Mouse (Mus musculus): ENCODE results near the gene Nthl1.
"Not testable (repeated sequence)": the region's sequence is repeated elsewhere in the genome, so short reads cannot be mapped to it uniquely, and the experiment has no call there.

The Nthl1 gene

DNA sequence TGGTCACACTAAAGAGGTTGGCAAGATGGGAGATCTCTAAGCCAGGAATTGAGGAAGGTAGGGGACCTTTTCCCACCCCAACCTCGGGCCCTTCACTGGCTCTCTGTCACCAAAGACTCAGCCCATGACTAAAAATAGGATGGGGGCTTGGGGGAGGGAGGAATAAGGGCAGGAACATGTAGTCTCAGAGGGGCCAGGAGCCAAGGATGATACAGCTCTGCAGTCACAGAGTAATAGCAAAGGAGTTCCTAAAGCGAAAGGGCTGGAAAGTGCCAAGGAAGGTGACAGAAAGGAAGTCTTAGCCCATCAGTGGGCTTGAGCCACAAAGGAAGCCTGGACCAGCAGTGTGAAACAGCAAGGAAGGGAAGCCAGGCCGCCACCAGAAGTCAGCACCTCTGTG is 19.4 kb downstream of the Nthl1 start:
- no peak for DNase-seq

DNA sequence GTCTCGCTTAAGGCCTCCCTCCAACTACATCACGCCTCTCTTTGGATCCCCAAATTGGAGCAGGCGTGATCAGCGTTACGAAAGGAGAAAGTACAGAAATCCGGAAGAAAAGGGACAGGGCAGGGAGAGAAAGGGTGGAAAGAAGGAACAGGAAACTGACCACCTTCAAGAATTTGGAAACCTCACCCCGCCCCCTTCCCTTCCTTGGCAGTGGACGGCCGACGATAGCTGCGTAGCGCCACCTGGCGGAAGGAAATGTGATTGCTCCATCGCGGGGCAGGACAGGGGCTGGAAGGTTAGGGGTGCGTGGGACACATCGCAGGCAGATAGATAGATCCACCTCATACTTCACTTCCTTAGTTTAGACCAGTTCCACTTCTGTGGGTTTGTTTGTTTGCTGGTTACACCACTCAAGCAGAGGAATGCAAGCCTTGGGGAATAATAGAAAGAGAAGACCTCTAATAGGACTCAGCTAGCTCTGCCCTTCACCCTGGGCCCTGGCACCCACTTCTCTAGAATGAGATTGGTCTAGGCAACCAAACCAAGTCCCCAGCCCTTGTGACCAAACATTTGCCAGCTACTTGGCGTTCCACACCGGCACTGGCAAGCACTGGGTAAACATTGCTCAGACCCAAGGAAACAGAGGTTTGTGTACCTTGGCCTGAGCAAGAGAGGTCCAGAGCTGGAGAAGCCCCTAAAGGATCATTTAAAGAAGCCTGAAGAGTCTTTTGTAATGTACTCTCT is 21.7 kb downstream of the Nthl1 start:
- DNase-seq = no peak

DNA sequence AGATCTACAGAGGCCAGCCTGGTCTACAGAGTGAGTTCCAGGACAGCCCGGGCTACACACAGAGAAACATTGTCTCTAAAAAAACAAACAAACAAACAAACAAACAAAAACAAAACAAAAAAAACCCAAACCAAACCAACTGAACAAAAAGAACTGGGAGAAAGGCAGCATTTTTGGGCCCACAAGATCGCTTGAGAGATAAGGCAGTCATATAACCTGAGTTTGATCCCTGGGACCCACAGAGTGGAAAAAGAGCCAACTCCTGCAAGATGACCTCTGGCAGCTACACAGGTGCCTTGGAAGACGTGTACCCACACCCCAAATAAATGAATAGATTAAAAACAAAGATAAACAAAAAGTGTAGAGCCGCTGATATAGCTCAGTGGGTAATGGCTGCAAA is 22.5 kb downstream of the Nthl1 start:
- no peak for DNase-seq

DNA sequence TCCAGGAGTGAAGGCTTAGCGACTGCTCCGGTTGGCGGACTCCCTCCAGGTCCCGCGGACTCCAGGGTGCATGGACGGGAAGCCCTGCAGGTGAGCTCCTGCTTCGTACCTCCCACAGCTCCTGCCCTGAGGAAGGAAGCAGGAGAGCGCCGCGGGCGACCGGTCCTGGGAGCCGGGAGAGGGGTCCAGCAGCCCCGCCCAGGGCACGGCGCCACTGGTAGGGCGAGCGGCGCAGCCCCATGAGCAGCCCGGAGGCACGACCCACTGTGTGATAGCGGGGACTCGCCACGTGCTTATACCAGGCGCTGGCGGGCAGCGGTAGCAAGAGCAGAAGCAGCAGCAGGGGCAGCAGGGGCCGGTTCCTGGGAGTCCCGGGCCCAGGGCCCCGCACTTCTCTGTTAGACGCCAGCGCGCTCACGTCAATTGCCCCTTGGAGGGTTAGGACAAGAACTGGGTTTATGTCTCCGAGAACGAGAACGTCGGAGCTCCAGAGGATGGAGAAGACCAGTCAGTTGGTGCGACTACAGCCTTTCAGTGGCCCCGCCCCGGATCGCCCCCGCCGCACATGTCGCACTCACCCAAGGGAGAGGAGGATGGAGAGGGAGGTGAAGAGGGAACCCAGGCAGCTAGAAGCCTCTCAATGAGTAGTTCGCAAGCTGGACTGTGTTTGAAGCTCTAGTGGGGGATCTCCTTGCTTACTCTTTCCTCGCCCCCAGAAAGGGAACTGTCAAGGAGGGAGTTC is 25.7 kb downstream of the Nthl1 start, which contains the start of gene Npw:
TSS of gene Npw (minus strand) at position 441 of the 742 bp plus-strand sequence.
- DNase-seq = no peak

- DNase-seq = not testable (repeated sequence)
Observed at GRCm38 (mm10) chr17:24667011-24667410, 34.5 kb downstream of the Nthl1 start.

- DNase-seq = no peak
Observed at GRCm38 (mm10) chr17:24667416-24667815, 34.9 kb downstream of the Nthl1 start.

DNA sequence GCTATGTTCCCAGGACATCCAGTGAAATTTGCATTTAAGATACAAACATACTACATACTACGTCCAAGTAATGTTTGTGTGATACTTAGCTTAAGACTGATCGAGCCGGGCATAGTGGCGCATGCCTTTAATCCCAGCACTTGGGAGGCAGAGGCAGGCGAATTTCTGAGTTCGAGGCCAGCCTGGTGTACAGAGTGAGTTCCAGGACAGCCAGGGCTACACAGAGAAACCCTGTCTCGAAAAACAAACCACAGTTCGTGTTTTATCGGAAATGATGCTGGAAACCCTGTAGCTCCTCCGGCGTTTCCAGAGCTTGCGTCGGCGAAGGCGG is 36.7 kb downstream of the Nthl1 start:
- DNase-seq = not testable (repeated sequence)

DNA sequence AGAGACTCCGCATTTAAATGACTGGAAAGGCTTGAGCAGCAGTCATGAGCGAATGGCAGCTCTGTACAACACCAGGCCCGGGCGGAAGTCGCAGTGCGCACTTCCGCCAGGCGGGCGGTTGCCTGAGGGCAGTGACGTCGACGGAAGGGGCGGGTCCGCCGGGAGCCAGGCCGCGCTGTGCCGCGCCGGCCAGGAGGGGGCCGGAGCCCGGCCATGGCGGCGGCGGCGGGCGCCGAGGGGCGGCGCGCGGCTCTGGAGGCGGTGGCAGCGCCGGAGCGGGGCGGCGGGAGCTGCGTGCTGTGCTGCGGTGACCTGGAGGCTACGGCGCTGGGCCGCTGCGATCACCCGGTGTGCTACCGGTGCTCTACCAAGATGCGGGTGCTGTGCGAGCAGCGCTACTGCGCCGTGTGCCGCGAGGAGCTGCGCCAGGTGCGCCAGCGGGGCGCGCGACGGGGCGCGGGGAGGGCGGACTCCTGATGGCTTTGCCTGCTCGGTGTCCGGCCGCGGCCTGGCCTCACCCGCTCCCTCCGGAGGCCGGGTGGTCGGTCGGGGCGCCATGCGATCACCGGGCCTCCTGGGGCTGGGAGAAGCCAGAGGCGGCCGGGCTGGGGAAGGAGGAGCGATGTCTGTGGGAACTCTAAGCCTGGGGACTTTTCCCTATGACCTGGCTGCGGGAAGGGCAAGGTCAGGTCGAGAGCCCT is 37.2 kb downstream of the Nthl1 start, which contains the start of gene Zfp598:
TSS of gene Zfp598 (plus strand) at position 143 of the 701 bp plus-strand sequence.
- peak; percentile 95 for DNase-seq

GRCm38 (mm10) chr17:24670246-24670844 is 37.9 kb downstream of the Nthl1 start:
- DNase-seq = no peak

- DNase-seq = no peak
Observed at GRCm38 (mm10) chr17:24671346-24671745, 38.9 kb downstream of the Nthl1 start.

DNA sequence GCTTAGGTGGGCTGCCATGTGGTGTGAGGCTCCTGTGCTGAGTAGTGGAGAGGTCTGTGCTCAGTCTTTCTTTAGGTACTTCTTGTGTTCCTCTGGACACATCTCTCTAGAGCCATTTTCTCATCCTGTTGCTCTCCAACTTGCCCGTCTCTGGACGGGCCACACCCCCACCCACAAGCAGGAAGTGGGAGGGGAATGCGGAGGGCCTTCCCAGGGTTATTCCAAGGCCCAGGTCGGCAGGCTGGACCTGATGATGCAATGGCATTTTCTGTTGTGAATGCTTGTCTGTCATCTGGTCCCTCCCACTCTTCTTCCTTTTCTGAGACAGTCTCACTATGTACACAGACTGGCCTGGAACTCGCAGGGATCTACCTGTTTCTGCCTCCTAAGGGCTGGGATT is 39.7 kb downstream of the Nthl1 start:
- DNase-seq = no peak

DNA sequence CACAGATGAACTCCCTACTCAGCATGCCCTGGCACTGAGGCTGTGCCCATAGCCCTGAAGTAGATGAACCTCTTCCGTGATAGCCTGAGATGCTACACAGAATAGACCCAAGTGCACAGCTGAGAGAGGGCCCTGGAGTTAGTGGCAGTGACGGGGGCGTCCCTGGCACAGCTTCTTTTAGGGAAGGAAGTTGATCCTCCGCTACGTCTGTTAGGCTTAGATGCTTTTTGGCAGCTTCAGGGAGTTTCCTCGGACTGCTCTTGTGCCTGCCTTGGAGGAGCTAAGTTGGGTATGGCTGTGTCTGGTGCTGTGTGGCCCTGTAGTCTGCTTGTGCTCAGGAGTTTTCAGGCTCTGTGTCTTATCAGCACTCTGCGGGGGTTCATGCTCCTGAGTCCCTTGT is 41.8 kb downstream of the Nthl1 start:
- no peak for DNase-seq

DNA sequence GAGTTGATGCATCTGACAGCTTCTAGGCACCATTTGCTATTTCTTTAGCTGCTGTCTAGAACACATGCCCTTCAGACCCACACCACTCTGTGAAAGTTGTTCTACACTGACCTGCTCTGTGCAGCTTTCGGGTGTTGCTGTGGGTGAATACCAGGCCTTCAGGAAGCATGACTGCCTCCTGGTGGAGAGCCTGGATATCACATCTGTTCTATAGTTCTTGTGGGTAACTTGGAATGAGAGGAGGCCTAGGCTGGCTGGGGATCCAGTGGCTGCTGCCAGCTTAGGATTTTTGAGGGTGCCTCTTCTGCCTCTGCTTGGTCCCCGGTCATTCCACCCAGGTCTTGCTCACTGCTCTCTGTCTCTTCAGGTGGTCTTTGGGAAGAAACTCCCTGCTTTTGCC is 43.7 kb downstream of the Nthl1 start:
- no peak for DNase-seq

DNA sequence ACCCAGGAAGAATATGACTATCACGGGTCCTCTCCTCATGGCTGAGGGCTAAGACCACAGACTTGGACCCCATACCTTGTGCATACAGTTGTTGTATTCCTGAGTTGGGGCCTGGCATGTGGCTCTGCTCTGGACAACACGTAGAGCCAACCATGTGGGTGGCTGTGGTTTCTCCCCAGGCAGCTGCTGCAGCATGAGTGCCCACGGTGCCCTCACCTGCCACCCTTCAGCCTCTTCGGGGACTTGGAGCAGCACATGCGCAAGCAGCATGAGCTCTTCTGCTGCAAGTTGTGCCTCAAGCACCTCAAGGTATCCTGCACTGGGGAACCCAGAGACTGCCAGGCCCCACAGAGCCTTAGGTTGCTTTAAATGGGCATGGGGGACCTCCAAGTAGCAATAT is 44.4 kb downstream of the Nthl1 start:
- DNase-seq = no peak

DNA sequence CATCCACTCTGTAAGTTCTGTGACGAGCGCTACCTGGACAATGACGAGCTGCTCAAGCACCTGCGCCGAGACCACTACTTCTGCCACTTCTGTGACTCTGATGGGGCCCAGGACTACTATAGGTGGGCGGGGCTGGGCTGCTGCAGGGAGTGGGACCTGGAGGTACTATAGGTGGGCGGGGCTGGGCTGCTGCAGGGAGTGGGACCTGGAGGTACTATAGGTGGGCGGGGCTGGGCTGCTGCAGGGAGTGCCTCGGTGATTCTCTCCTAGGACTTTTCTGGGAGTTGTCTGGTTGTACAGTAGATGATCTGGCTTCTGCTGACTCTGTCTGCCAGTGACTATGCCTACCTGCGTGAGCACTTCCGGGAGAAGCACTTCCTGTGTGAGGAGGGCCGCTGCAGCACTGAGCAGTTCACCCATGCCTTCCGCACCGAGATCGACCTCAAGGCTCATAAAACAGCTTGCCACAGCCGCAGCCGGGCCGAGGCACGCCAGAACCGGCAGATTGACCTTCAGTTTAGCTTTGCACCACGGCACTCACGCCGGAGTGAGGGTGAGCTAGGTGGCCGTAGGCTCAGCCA is 45.1 kb downstream of the Nthl1 start:
- DNase-seq = no peak

DNA sequence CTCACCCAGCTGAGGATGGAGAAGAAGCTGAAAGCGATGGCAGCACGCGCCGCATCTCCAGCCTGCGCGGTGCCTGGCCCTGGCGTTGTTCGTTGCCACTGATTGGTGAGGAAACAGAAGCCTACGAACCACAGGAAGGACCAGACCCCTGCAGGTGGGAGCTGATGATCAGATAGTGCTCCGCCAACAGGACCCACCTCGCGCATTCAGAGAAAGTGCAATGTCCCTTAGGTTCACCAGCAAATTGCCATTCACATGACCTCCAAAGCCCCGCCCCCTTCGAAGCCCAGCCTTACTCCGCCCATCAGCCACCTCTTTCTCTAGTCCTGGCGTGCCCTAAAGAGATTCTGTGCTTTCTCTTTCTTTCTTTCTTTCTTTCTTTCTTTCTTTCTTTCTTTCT is 54.0 kb downstream of the Nthl1 start:
- no peak for DNase-seq

- DNase-seq = no peak
Observed at GRCm38 (mm10) chr17:24687146-24687595, 54.7 kb downstream of the Nthl1 start.

- DNase-seq = no peak
Observed at GRCm38 (mm10) chr17:24687599-24687998, 55.1 kb downstream of the Nthl1 start.

All from layer of hippocampus, adult 9-11 months (tissue).